Mouse (Mus musculus): ENCODE results near the gene Gm11555. TPM values are rescaled to one million over a fixed set of nuclear protein-coding genes. Genes with fewer than 3 reads are reported as not detected.

The Gm11555 gene
- polyA plus RNA-seq, 1 experiment from 2014 or later: not detected

Other genes starting within 250 kb of the Gm11555 start
- 0.11 and 0.12 TPM in 2 replicates for gene Krt12, start 228.0 kb downstream of the Gm11555 start, polyA plus RNA-seq (2015; fragmentation: Nextera tagmentation; extraction: Ambion mirVana)
- 0.08 and 5.4 TPM in 2 replicates for gene Krt20, start 212.1 kb downstream of the Gm11555 start, polyA plus RNA-seq (2015; fragmentation: Nextera tagmentation; extraction: Ambion mirVana)
- gene Krt23, start 157.1 kb downstream of the Gm11555 start, polyA plus RNA-seq (2015; fragmentation: Nextera tagmentation; extraction: Ambion mirVana): 0.15 and 0.93 TPM in 2 replicates
- gene Krt39, start 128.9 kb downstream of the Gm11555 start, polyA plus RNA-seq (2015; fragmentation: Nextera tagmentation; extraction: Ambion mirVana): not detected in 2 replicates
- gene Krt40, start 107.1 kb downstream of the Gm11555 start, polyA plus RNA-seq (2015; fragmentation: Nextera tagmentation; extraction: Ambion mirVana): not detected in 2 replicates
- gene Krtap3-3, start 99.4 kb downstream of the Gm11555 start, polyA plus RNA-seq (2015; fragmentation: Nextera tagmentation; extraction: Ambion mirVana): not detected in 2 replicates
- gene Krtap3-2, start 93.4 kb downstream of the Gm11555 start, polyA plus RNA-seq (2015; fragmentation: Nextera tagmentation; extraction: Ambion mirVana): not detected in 2 replicates
- not detected in 2 replicates for gene Gm11939, start 90.8 kb downstream of the Gm11555 start, polyA plus RNA-seq (2015; fragmentation: Nextera tagmentation; extraction: Ambion mirVana)
- gene Krtap3-1, start 83.6 kb downstream of the Gm11555 start, polyA plus RNA-seq (2015; fragmentation: Nextera tagmentation; extraction: Ambion mirVana): 0.43 TPM in 1 of 2 replicates, not detected in the other
- not detected in 2 replicates for gene Krtap1-5, start 69.2 kb downstream of the Gm11555 start, polyA plus RNA-seq (2015; fragmentation: Nextera tagmentation; extraction: Ambion mirVana)
- not detected in 2 replicates for gene Krtap1-4, start 66.6 kb downstream of the Gm11555 start, polyA plus RNA-seq (2015; fragmentation: Nextera tagmentation; extraction: Ambion mirVana)
- not detected in 2 replicates for gene Krtap1-3, start 58.9 kb downstream of the Gm11555 start, polyA plus RNA-seq (2015; fragmentation: Nextera tagmentation; extraction: Ambion mirVana)
- gene Krtap9-3, start 52.1 kb downstream of the Gm11555 start, polyA plus RNA-seq (2015; fragmentation: Nextera tagmentation; extraction: Ambion mirVana): not detected in 2 replicates
- gene Gm11938, start 46.9 kb downstream of the Gm11555 start, polyA plus RNA-seq (2015; fragmentation: Nextera tagmentation; extraction: Ambion mirVana): not detected in 2 replicates
- not detected in 2 replicates for gene Gm11937, start 40.0 kb downstream of the Gm11555 start, polyA plus RNA-seq (2015; fragmentation: Nextera tagmentation; extraction: Ambion mirVana)
- gene Krtap2-4, start 35.4 kb downstream of the Gm11555 start, polyA plus RNA-seq (2015; fragmentation: Nextera tagmentation; extraction: Ambion mirVana): not detected in 2 replicates
- gene Gm11562, start 29.8 kb downstream of the Gm11555 start, polyA plus RNA-seq (2015; fragmentation: Nextera tagmentation; extraction: Ambion mirVana): not detected in 2 replicates
- not detected in 2 replicates for gene Krtap4-1, start 22.0 kb downstream of the Gm11555 start, polyA plus RNA-seq (2015; fragmentation: Nextera tagmentation; extraction: Ambion mirVana)
- not detected in 2 replicates for gene Krtap4-2, start 15.2 kb downstream of the Gm11555 start, polyA plus RNA-seq (2015; fragmentation: Nextera tagmentation; extraction: Ambion mirVana)
- not detected in 2 replicates for gene Krtap4-7, start 6.1 kb downstream of the Gm11555 start, polyA plus RNA-seq (2015; fragmentation: Nextera tagmentation; extraction: Ambion mirVana)
- gene Gm11563, start 8.7 kb upstream of the Gm11555 start, polyA plus RNA-seq (2015; fragmentation: Nextera tagmentation; extraction: Ambion mirVana): not detected in 2 replicates
- gene Krtap4-6, start 15.7 kb upstream of the Gm11555 start, polyA plus RNA-seq (2015; fragmentation: Nextera tagmentation; extraction: Ambion mirVana): not detected in 2 replicates
- not detected in 2 replicates for gene Gm14190, start 40.5 kb upstream of the Gm11555 start, polyA plus RNA-seq (2015; fragmentation: Nextera tagmentation; extraction: Ambion mirVana)
- gene Gm14180, start 84.1 kb upstream of the Gm11555 start, polyA plus RNA-seq (2015; fragmentation: Nextera tagmentation; extraction: Ambion mirVana): not detected in 2 replicates
- gene Gm11595, start 122.7 kb upstream of the Gm11555 start, polyA plus RNA-seq (2015; fragmentation: Nextera tagmentation; extraction: Ambion mirVana): not detected in 2 replicates
- not detected in 2 replicates for gene Krtap4-8, start 130.5 kb upstream of the Gm11555 start, polyA plus RNA-seq (2015; fragmentation: Nextera tagmentation; extraction: Ambion mirVana)
- gene Krtap4-9, start 135.0 kb upstream of the Gm11555 start, polyA plus RNA-seq (2015; fragmentation: Nextera tagmentation; extraction: Ambion mirVana): not detected in 2 replicates
- not detected in 2 replicates for gene Gm11596, start 143.2 kb upstream of the Gm11555 start, polyA plus RNA-seq (2015; fragmentation: Nextera tagmentation; extraction: Ambion mirVana)
- gene Gm11569, start 148.7 kb upstream of the Gm11555 start, polyA plus RNA-seq (2015; fragmentation: Nextera tagmentation; extraction: Ambion mirVana): not detected in 2 replicates
- gene Gm11554, start 154.2 kb upstream of the Gm11555 start, polyA plus RNA-seq (2015; fragmentation: Nextera tagmentation; extraction: Ambion mirVana): not detected in 2 replicates
- gene Krtap4-13, start 159.7 kb upstream of the Gm11555 start, polyA plus RNA-seq (2015; fragmentation: Nextera tagmentation; extraction: Ambion mirVana): not detected in 2 replicates
- not detected in 2 replicates for gene Gm11564, start 165.4 kb upstream of the Gm11555 start, polyA plus RNA-seq (2015; fragmentation: Nextera tagmentation; extraction: Ambion mirVana)
- not detected in 2 replicates for gene 2300003K06Rik, start 187.8 kb upstream of the Gm11555 start, polyA plus RNA-seq (2015; fragmentation: Nextera tagmentation; extraction: Ambion mirVana)
- gene Krtap4-16, start 201.4 kb upstream of the Gm11555 start, polyA plus RNA-seq (2015; fragmentation: Nextera tagmentation; extraction: Ambion mirVana): not detected in 2 replicates
- gene Gm11568, start 207.7 kb upstream of the Gm11555 start, polyA plus RNA-seq (2015; fragmentation: Nextera tagmentation; extraction: Ambion mirVana): not detected in 2 replicates
- not detected in 2 replicates for gene Gm11559, start 214.2 kb upstream of the Gm11555 start, polyA plus RNA-seq (2015; fragmentation: Nextera tagmentation; extraction: Ambion mirVana)
- not detected in 2 replicates for gene Krtap9-1, start 223.2 kb upstream of the Gm11555 start, polyA plus RNA-seq (2015; fragmentation: Nextera tagmentation; extraction: Ambion mirVana)
- gene Gm11567, start 229.0 kb upstream of the Gm11555 start, polyA plus RNA-seq (2015; fragmentation: Nextera tagmentation; extraction: Ambion mirVana): not detected in 2 replicates